18 mouse cellular contexts compared by ENCODE assay signal in genomic region chr4:138042257-138042589, GRCm38 (mm10). TPM values are rescaled to one million over a fixed set of nuclear protein-coding genes. Genes with fewer than 3 reads are reported as not detected.
A peak's percentile ranks its signal among the peaks of the same experiment; 100 is the strongest.
DNase-seq lines count a peak whose midpoint lies in the region; ATAC-seq lines count a peak whose summit lies in the region.
"Had no signal": no experiment of that assay in that cellular context is flagged by ENCODE, and none has a peak within 500 bp of the region (broad histone marks: within the 10 kb centered on the region; RNA-seq: fewer than 3 reads in every experiment).

No protein-coding gene starts in this region.

- no peak overlapping the region for H3K9ac ChIP-seq in forebrain, embryonic 12.5 days
- H3K9ac ChIP-seq in forebrain, embryonic 11.5 days (ENCODE audit: low read length) = no peak overlapping the region
- no peak overlapping the region for H3K9ac ChIP-seq in kidney, embryonic 15.5 days
- no peak overlapping the region for H3K9ac ChIP-seq in kidney, embryonic 16.5 days (replicated peaks; ENCODE audit: low read length)
- H3K9ac ChIP-seq in neural tube, embryonic 13.5 days = no peak overlapping the region
- H3K9ac ChIP-seq: forebrain, postnatal 0 days; heart, embryonic 13.5 days; liver, embryonic 14.5 days had no signal

- peaks cover 46% of the 10 kb centered on the region for H3K36me3 ChIP-seq in forebrain, embryonic 12.5 days (replicated peaks)
- H3K36me3 ChIP-seq in forebrain, embryonic 11.5 days (ENCODE audit: control insufficient read depth, insufficient read depth, low read length) = peaks cover 9% of the 10 kb centered on the region
- H3K36me3 ChIP-seq in kidney, embryonic 15.5 days = peaks cover 48% of the 10 kb centered on the region
- peaks cover 26% of the 10 kb centered on the region for H3K36me3 ChIP-seq in kidney, embryonic 16.5 days (ENCODE audit: insufficient read depth, low read length)
- peaks cover 22% of the 10 kb centered on the region for H3K36me3 ChIP-seq in neural tube, embryonic 13.5 days

- no peak for DNase-seq in forebrain, embryonic 11.5 days (ENCODE audit: low spot score)
- DNase-seq in neural tube, embryonic 10.5 days (ENCODE audit: extremely low spot score, low spot score) = no peak
- DNase-seq in yolk sac, embryonic 10.5 days (ENCODE audit: low spot score) = no peak
- DNase-seq in spleen, adult 18-20 months = no peak
- DNase-seq: adrenal gland, postnatal 25 days; cerebellum, adult 2 months; lung, postnatal 10 days; retina, postnatal 1 day; thymus, postnatal 25 days had no signal

- no peaks in the 10 kb centered on the region for H3K27me3 ChIP-seq in forebrain, embryonic 12.5 days
- H3K27me3 ChIP-seq in forebrain, embryonic 11.5 days (ENCODE audit: control insufficient read depth, insufficient read depth, low read length) = no peaks in the 10 kb centered on the region
- H3K27me3 ChIP-seq in kidney, embryonic 15.5 days = no peaks in the 10 kb centered on the region
- H3K27me3 ChIP-seq in kidney, embryonic 16.5 days (ENCODE audit: insufficient read depth, low read length) = no peaks in the 10 kb centered on the region
- H3K27me3 ChIP-seq in neural tube, embryonic 13.5 days = no peaks in the 10 kb centered on the region
- H3K27me3 ChIP-seq: heart, embryonic 13.5 days had no signal

- H3K4me1 ChIP-seq in forebrain, embryonic 12.5 days = peaks cover 16% of the 10 kb centered on the region
- H3K4me1 ChIP-seq in forebrain, embryonic 11.5 days (replicated peaks; ENCODE audit: control insufficient read depth, insufficient read depth, low read length) = no peaks in the 10 kb centered on the region; the same call in 1 of the 2 replicates
- H3K4me1 ChIP-seq in kidney, embryonic 15.5 days = peaks cover 28% of the 10 kb centered on the region
- H3K4me1 ChIP-seq in kidney, embryonic 16.5 days (ENCODE audit: insufficient read depth, low read length) = peaks cover 20% of the 10 kb centered on the region
- H3K4me1 ChIP-seq in neural tube, embryonic 13.5 days (replicated peaks) = peaks cover 46% of the 10 kb centered on the region

- ATAC-seq in forebrain, embryonic 12.5 days (ENCODE audit: low FRiP score) = no peak
- no peak for ATAC-seq in forebrain, embryonic 11.5 days (replicated peaks; ENCODE audit: low FRiP score)
- no peak for ATAC-seq in kidney, embryonic 15.5 days (replicated peaks; ENCODE audit: low FRiP score)
- no peak for ATAC-seq in kidney, embryonic 16.5 days (ENCODE audit: low FRiP score, low TSS enrichment)
- ATAC-seq in neural tube, embryonic 13.5 days (ENCODE audit: low read depth) = no peak
- ATAC-seq: CD4-positive, CD25-positive, alpha-beta regulatory T cell, adult 4 months; intestine, postnatal 0 days had no signal

- WGBS in forebrain, embryonic 12.5 days = 51% methylated on average over 2 of the region's 2 CpGs
- WGBS in forebrain, embryonic 11.5 days = 75% methylated on average over 2 of the region's 2 CpGs
- WGBS in kidney, embryonic 15.5 days = 51% methylated on average over 2 of the region's 2 CpGs
- 52% methylated on average over 2 of the region's 2 CpGs for WGBS in kidney, embryonic 16.5 days
- 58% methylated on average over 2 of the region's 2 CpGs for WGBS in neural tube, embryonic 13.5 days

- no peaks in the 10 kb centered on the region; the same call in 1 of the 2 replicates for H3K9me3 ChIP-seq in forebrain, embryonic 12.5 days
- peaks cover 6% of the 10 kb centered on the region; the same call in 1 of the 2 replicates for H3K9me3 ChIP-seq in forebrain, embryonic 11.5 days (ENCODE audit: control insufficient read depth, low read length)
- 0 out of 2 replicates have a peak, but pooled peaks cover 3% of the 10 kb centered on the region for H3K9me3 ChIP-seq in kidney, embryonic 15.5 days (replicated peaks)
- H3K9me3 ChIP-seq in kidney, embryonic 16.5 days (ENCODE audit: low read length) = peaks cover 3% of the 10 kb centered on the region; the same call in 1 of the 2 replicates
- H3K9me3 ChIP-seq in neural tube, embryonic 13.5 days = no peaks in the 10 kb centered on the region
- H3K9me3 ChIP-seq: heart, embryonic 13.5 days had no signal

- H3K27ac ChIP-seq in forebrain, embryonic 12.5 days = peak overlapping the region; percentile 59; the same call in 1 of the 2 replicates
- no peak overlapping the region for H3K27ac ChIP-seq in forebrain, embryonic 11.5 days (ENCODE audit: low read depth, low read length)
- H3K27ac ChIP-seq in kidney, embryonic 15.5 days = 0 out of 2 replicates have a peak overlapping the region, but pooled peaks have one; percentile 37
- H3K27ac ChIP-seq in kidney, embryonic 16.5 days (ENCODE audit: low read length) = no peak overlapping the region
- H3K27ac ChIP-seq in neural tube, embryonic 13.5 days (replicated peaks) = peak overlapping the region; percentile 33
- H3K27ac ChIP-seq: heart, embryonic 13.5 days; liver, embryonic 14.5 days had no signal

- no peak overlapping the region for H3K4me3 ChIP-seq in forebrain, embryonic 12.5 days (replicated peaks)
- H3K4me3 ChIP-seq in forebrain, embryonic 11.5 days (ENCODE audit: low read depth, low read length) = no peak overlapping the region
- no peak overlapping the region for H3K4me3 ChIP-seq in kidney, embryonic 15.5 days (replicated peaks)
- H3K4me3 ChIP-seq in kidney, embryonic 16.5 days (ENCODE audit: low read length) = no peak overlapping the region
- H3K4me3 ChIP-seq in neural tube, embryonic 13.5 days = no peak overlapping the region
- H3K4me3 ChIP-seq: heart, embryonic 13.5 days had no signal

- H3K4me2 ChIP-seq in forebrain, embryonic 12.5 days = no peak overlapping the region
- H3K4me2 ChIP-seq in forebrain, embryonic 11.5 days (ENCODE audit: low read depth, low read length, severe bottlenecking) = no peak overlapping the region
- no peak overlapping the region for H3K4me2 ChIP-seq in kidney, embryonic 15.5 days
- H3K4me2 ChIP-seq in kidney, embryonic 16.5 days (replicated peaks; ENCODE audit: low read depth, low read length) = no peak overlapping the region
- no peak overlapping the region for H3K4me2 ChIP-seq in neural tube, embryonic 13.5 days
- H3K4me2 ChIP-seq: heart, embryonic 13.5 days had no signal

RNA-seq across cellular contexts. Expression of gene Eif4g3, which starts 49.4 kb away (rescaled TPM):
- 58.0 and 60.5 TPM in 2 replicates for polyA plus RNA-seq in forebrain, embryonic 12.5 days (2016; fragmentation: Nextera tagmentation; extraction: Ambion mirVana)
- polyA plus RNA-seq in forebrain, embryonic 11.5 days (2014; fragmentation: Nextera tagmentation; extraction: Ambion mirVana) = 57.3 and 57.6 TPM in 2 replicates
- polyA plus RNA-seq in kidney, embryonic 15.5 days (2015; fragmentation: Nextera tagmentation; extraction: Ambion mirVana) = 38.6 and 40.0 TPM in 2 replicates
- 32.9 and 39.3 TPM in 2 replicates for polyA plus RNA-seq in kidney, embryonic 16.5 days (2015; fragmentation: Nextera tagmentation; extraction: Ambion mirVana)
- polyA plus RNA-seq in neural tube, embryonic 13.5 days (2015; fragmentation: Nextera tagmentation; extraction: Ambion mirVana) = 51.1 TPM in 2 replicates

Comparison
In these comparisons a context has a peak if more than half of its experiments do, and no peak if none do; other contexts are left out.
1. H3K27ac ChIP-seq: peak in forebrain, embryonic 12.5 days (single experiment), kidney, embryonic 15.5 days (single experiment) and neural tube, embryonic 13.5 days (single experiment); none in forebrain, embryonic 11.5 days (single experiment) and kidney, embryonic 16.5 days (single experiment).